Mouse (Mus musculus): ENCODE measurements at regions not wholly inside any gene's neighbourhood (a gene's known extent, or its start where the extent isn't known, plus 50 kb on each side); places are given as distances from the start of the nearest gene placed in this dataset.

- H3K4me2 ChIP-seq (replicated peaks): no peak overlapping the region
- WGBS: 26% methylated on average over 10 of the region's 10 CpGs
- H3K27ac ChIP-seq: no peak overlapping the region
- H3K9me3 ChIP-seq (ENCODE audit: control insufficient read depth, low read length): no peaks in the 10 kb centered on the region
- no peak for DNase-seq (ENCODE audit: low spot score)
- ATAC-seq (ENCODE audit: low FRiP score): peak; percentile 65; the same call in 1 of the 2 replicates
- H3K4me3 ChIP-seq (replicated peaks; ENCODE audit: low read length): no peak overlapping the region
- H3K4me1 ChIP-seq (replicated peaks; ENCODE audit: control insufficient read depth, insufficient read depth, low read length): no peaks in the 10 kb centered on the region
- H3K27me3 ChIP-seq (ENCODE audit: control insufficient read depth, insufficient read depth, low read length): peaks cover 10% of the 10 kb centered on the region
- no peak overlapping the region for H3K9ac ChIP-seq
- no peaks in the 10 kb centered on the region for H3K36me3 ChIP-seq (replicated peaks; ENCODE audit: control insufficient read depth, insufficient read depth)
Observed at GRCm38 (mm10) chrX:99581632-99582466, 110.8 kb upstream of the Pja1 start.

DNA sequence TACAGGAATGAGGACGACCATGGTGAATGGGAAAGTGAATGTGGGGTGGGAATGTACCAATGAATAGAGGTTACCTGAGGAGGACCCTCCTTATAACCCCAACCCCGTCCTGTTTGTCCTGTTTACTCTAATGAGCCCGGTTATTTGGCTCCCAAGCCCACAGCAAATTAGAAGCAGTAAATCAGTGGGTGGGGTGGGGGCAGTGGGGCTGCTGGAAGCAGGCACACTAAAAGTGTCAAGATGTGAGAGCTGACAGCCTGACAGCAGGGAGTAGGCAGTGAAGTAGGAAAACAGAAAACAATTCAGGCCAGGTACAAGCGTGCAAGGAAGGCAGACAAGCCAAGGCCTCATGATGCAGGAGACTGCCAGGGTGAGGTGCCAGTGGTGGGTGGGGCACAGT, 108.1 kb upstream of the Pja1 start:
- Histone ChIP-seq H3K4me1 (replicated peaks; ENCODE audit: control insufficient read depth, insufficient read depth, low read length) (no peaks in the 10 kb centered on the region), H3K27ac (no peak overlapping the region), H3K9me3 (ENCODE audit: control insufficient read depth, low read length) (no peaks in the 10 kb centered on the region), H3K36me3 (replicated peaks; ENCODE audit: control insufficient read depth, insufficient read depth) (no peaks in the 10 kb centered on the region), H3K27me3 (ENCODE audit: control insufficient read depth, insufficient read depth, low read length) (peaks cover 11% of the 10 kb centered on the region), H3K4me3 (replicated peaks; ENCODE audit: low read length) (no peak overlapping the region), H3K4me2 (replicated peaks) (no peak overlapping the region), H3K9ac (no peak overlapping the region)
- ATAC-seq (ENCODE audit: low FRiP score) (no peak), DNase-seq (ENCODE audit: low spot score) (no peak)
- WGBS: 65% methylated on average over 4 of the region's 4 CpGs

- Histone ChIP-seq H3K27me3 (ENCODE audit: control insufficient read depth, insufficient read depth, low read length) (peaks cover 15% of the 10 kb centered on the region), H3K27ac (no peak overlapping the region), H3K4me3 (replicated peaks; ENCODE audit: low read length) (no peak overlapping the region), H3K36me3 (replicated peaks; ENCODE audit: control insufficient read depth, insufficient read depth) (no peaks in the 10 kb centered on the region), H3K9ac (no peak overlapping the region), H3K9me3 (ENCODE audit: control insufficient read depth, low read length) (no peaks in the 10 kb centered on the region), H3K4me2 (replicated peaks) (no peak overlapping the region), H3K4me1 (replicated peaks; ENCODE audit: control insufficient read depth, insufficient read depth, low read length) (no peaks in the 10 kb centered on the region)
- ATAC-seq (ENCODE audit: low FRiP score) (no peak), DNase-seq (ENCODE audit: low spot score) (no peak)
- WGBS: 72% methylated on average over 2 of the region's 2 CpGs
Observed at GRCm38 (mm10) chrX:99578796-99579195, 107.7 kb upstream of the Pja1 start.

GRCm38 (mm10) chrX:99575105-99575504, 104.0 kb upstream of the Pja1 start:
- Histone ChIP-seq H3K4me1 (replicated peaks; ENCODE audit: control insufficient read depth, insufficient read depth, low read length) (no peaks in the 10 kb centered on the region), H3K4me2 (replicated peaks) (no peak overlapping the region; the same call in 1 of the 2 replicates), H3K27ac (no peak overlapping the region), H3K27me3 (ENCODE audit: control insufficient read depth, insufficient read depth, low read length) (peaks cover 42% of the 10 kb centered on the region), H3K9ac (no peak overlapping the region), H3K9me3 (ENCODE audit: control insufficient read depth, low read length) (no peaks in the 10 kb centered on the region), H3K36me3 (replicated peaks; ENCODE audit: control insufficient read depth, insufficient read depth) (no peaks in the 10 kb centered on the region), H3K4me3 (replicated peaks; ENCODE audit: low read length) (no peak overlapping the region)
- ATAC-seq (ENCODE audit: low FRiP score): peak; percentile 41; the same call in 1 of the 2 replicates
- WGBS: 46% methylated on average over 5 of the region's 5 CpGs
- DNase-seq (ENCODE audit: low spot score): no peak

DNA sequence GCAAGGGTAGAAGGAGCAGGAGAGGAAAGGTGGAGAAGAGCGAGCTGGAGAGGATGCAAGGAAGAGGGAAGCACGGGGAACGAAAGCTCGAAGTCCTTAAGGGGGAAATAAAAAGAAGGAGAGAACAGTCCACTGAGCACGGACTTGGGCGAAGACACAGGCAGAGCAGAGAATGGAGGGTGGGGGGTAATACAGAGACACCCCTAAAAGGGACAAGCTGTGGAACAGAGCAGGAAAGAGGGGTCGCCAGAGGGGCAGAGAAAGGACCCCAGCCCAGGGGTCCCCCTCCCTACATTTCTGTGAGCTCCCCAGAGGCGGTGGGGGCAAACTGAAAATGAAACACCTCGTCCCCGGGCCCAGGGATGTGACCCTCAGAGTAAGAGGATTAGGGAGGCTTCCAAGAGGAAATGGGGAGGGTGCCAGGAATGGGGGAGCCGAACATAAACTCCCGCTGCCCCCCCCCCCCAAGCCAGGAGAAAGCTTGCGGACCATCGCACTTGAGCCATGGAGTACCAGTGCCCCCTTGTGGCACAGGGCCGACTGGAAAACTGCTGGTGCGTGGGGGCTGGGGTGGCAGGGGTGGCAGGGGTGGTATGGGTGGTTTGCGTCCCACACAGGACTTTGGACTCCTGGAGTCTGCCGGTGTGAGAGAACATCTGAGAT, 103.5 kb upstream of the Pja1 start:
- ATAC-seq (ENCODE audit: low FRiP score) (peak; percentile 41; the same call in 1 of the 2 replicates), DNase-seq (ENCODE audit: low spot score) (peak; percentile 65)
- Histone ChIP-seq H3K4me1 (replicated peaks; ENCODE audit: control insufficient read depth, insufficient read depth, low read length) (no peaks in the 10 kb centered on the region), H3K36me3 (replicated peaks; ENCODE audit: control insufficient read depth, insufficient read depth) (no peaks in the 10 kb centered on the region), H3K9me3 (ENCODE audit: control insufficient read depth, low read length) (no peaks in the 10 kb centered on the region), H3K9ac (no peak overlapping the region), H3K27ac (no peak overlapping the region), H3K4me2 (replicated peaks) (peak overlapping the region; percentile 47), H3K4me3 (replicated peaks; ENCODE audit: low read length) (no peak overlapping the region), H3K27me3 (ENCODE audit: control insufficient read depth, insufficient read depth, low read length) (peaks cover 47% of the 10 kb centered on the region)
- 41% methylated on average over 17 of the region's 18 CpGs for WGBS

DNA sequence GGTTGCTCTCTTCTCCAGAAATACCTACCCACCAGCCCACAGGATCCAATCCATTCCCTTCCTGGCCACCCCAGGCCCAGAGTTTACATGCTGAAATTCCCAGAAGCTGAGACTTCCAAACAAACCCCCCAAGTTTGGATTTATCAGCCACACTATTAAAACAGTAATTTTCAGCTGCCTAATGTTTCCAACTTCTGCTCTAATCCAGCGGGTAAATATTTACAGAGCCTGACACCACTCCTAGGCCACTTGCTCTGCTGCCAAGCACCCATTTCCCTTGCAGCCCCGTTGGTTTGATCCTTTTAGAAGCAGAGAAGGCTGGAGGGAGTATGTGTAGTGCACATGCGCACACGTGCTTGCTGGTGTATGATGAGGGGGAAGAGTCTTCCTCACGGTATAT, 99.1 kb upstream of the Pja1 start:
- peaks cover 3% of the 10 kb centered on the region; the same call in 1 of the 2 replicates for H3K4me1 ChIP-seq (replicated peaks; ENCODE audit: control insufficient read depth, insufficient read depth, low read length)
- H3K27ac ChIP-seq: no peak overlapping the region
- H3K36me3 ChIP-seq (replicated peaks; ENCODE audit: control insufficient read depth, insufficient read depth): no peaks in the 10 kb centered on the region
- H3K4me2 ChIP-seq (replicated peaks): no peak overlapping the region
- H3K27me3 ChIP-seq (ENCODE audit: control insufficient read depth, insufficient read depth, low read length): peaks cover 71% of the 10 kb centered on the region
- 88% methylated on average over 5 of the region's 5 CpGs for WGBS
- no peak overlapping the region for H3K9ac ChIP-seq
- H3K4me3 ChIP-seq (replicated peaks; ENCODE audit: low read length): no peak overlapping the region
- H3K9me3 ChIP-seq (ENCODE audit: control insufficient read depth, low read length): no peaks in the 10 kb centered on the region
- no peak for DNase-seq (ENCODE audit: low spot score)
- ATAC-seq (ENCODE audit: low FRiP score): no peak

GRCm38 (mm10) chrX:99568244-99568643, 97.2 kb upstream of the Pja1 start:
- Histone ChIP-seq H3K9me3 (ENCODE audit: control insufficient read depth, low read length) (no peaks in the 10 kb centered on the region), H3K4me2 (replicated peaks) (no peak overlapping the region; the same call in 1 of the 2 replicates), H3K27me3 (ENCODE audit: control insufficient read depth, insufficient read depth, low read length) (peaks cover 71% of the 10 kb centered on the region), H3K27ac (0 out of 2 replicates have a peak overlapping the region, but pooled peaks have one; percentile 32), H3K9ac (0 out of 2 replicates have a peak overlapping the region, but pooled peaks have one; percentile 20), H3K36me3 (replicated peaks; ENCODE audit: control insufficient read depth, insufficient read depth) (no peaks in the 10 kb centered on the region), H3K4me3 (replicated peaks; ENCODE audit: low read length) (no peak overlapping the region), H3K4me1 (replicated peaks; ENCODE audit: control insufficient read depth, insufficient read depth, low read length) (peaks cover 3% of the 10 kb centered on the region; the same call in 1 of the 2 replicates)
- no peak for DNase-seq (ENCODE audit: low spot score)
- peak; percentile 52; the same call in 1 of the 2 replicates for ATAC-seq (ENCODE audit: low FRiP score)
- WGBS: 23% methylated on average over 9 of the region's 10 CpGs

DNA sequence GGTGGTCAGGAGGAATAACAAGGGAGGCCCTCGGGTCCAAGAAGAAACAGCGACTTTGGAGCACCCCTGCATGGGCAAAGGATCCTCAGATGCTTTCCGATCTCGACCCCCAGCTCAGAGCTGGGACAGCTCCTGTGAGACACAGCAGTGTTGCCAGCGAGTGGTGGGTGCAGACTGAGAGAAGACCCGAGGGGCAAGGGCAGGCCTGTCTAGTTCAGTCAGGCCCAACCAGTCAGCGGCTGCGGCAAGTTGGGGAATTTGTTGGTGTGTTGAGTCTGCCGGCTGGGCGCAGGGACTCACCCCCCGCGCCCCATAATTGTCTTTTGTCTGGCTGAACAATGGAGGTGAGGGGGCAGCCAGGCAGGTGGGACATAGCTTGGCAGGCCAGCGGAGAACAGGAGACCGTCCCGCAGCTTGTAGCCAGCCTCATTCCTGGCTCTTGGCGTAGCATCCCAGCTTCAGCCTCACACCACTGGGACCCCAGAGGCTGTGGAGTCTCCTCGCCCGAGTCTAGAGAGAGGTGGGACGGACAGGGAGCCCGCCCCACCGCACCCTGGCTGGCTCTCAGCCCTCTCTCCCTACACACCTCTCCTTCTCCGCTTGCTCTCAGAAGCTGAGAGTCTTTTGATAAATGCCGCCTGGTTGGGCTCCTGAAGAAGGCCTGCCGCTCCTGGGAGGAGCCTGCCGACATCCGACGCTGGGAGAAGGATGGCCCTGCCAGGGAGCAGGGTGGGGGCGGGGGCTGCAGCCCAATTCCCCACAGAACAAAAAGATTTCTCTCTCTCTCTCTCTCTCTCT, 96.5 kb upstream of the Pja1 start:
- Histone ChIP-seq H3K4me2 (replicated peaks) (peak overlapping the region; percentile 38), H3K9ac (peak overlapping the region; percentile 40; the same call in 1 of the 2 replicates), H3K36me3 (replicated peaks; ENCODE audit: control insufficient read depth, insufficient read depth) (no peaks in the 10 kb centered on the region), H3K9me3 (ENCODE audit: control insufficient read depth, low read length) (no peaks in the 10 kb centered on the region), H3K27ac (peak overlapping the region; percentile 66), H3K27me3 (ENCODE audit: control insufficient read depth, insufficient read depth, low read length) (peaks cover 71% of the 10 kb centered on the region), H3K4me1 (replicated peaks; ENCODE audit: control insufficient read depth, insufficient read depth, low read length) (peaks cover 3% of the 10 kb centered on the region; the same call in 1 of the 2 replicates), H3K4me3 (replicated peaks; ENCODE audit: low read length) (no peak overlapping the region)
- peak; percentile 24 for DNase-seq (ENCODE audit: low spot score)
- peak; percentile 69 for ATAC-seq (ENCODE audit: low FRiP score)
- 30% methylated on average over 23 of the region's 28 CpGs for WGBS

DNA sequence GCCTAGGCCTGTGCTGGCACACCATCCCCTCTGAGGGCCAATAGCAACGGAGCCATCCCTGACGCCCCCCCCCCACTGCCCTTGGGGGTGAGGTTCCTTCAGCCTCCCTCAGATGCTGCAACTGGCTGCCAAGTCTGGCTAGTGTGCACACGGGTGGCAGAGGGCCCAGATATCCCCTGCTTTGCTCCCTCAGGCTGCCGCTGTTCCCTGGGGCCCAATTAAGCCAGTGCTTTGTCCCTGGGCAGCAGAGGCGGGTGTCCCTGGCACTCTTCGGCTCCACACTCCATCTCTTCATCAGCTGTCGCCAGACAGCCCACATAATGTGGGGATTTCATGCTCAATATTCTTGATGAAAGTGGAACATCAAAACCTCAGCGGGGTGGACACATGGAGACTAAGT, 90.9 kb upstream of the Pja1 start:
- H3K9ac ChIP-seq: no peak overlapping the region
- peaks cover 67% of the 10 kb centered on the region for H3K27me3 ChIP-seq (ENCODE audit: control insufficient read depth, insufficient read depth, low read length)
- 43% methylated on average over 7 of the region's 8 CpGs for WGBS
- no peak overlapping the region for H3K27ac ChIP-seq
- ATAC-seq (ENCODE audit: low FRiP score) (peak; percentile 67), DNase-seq (ENCODE audit: low spot score) (no peak)
- no peaks in the 10 kb centered on the region for H3K9me3 ChIP-seq (ENCODE audit: control insufficient read depth, low read length)
- H3K36me3 ChIP-seq (replicated peaks; ENCODE audit: control insufficient read depth, insufficient read depth): no peaks in the 10 kb centered on the region
- peaks cover 2% of the 10 kb centered on the region; the same call in 1 of the 2 replicates for H3K4me1 ChIP-seq (replicated peaks; ENCODE audit: control insufficient read depth, insufficient read depth, low read length)
- H3K4me3 ChIP-seq (replicated peaks; ENCODE audit: low read length): no peak overlapping the region
- H3K4me2 ChIP-seq (replicated peaks): no peak overlapping the region

Measured in hindbrain, embryonic 14.5 days (tissue).